Mouse (Mus musculus) left cerebral cortex, adult 2 months (tissue): ENCODE results near the gene Eef1e1. TPM values are rescaled to one million over a fixed set of nuclear protein-coding genes. Genes with fewer than 3 reads are reported as not detected.
A peak's percentile ranks its signal among the peaks of the same experiment; 100 is the strongest.
"Not testable (repeated sequence)": the region's sequence is repeated elsewhere in the genome, so short reads cannot be mapped to it uniquely, and the experiment has no call there.

Source experiments
- DNase-seq, 2 experiments: peaks; one replicate each; pipeline ENCODE4 v3.0.0; 2021 to 2022; ENCODE audit warnings: low spot score in 2 of 2, mixed read lengths in 1 of 2; ENCODE audit errors: extremely low spot score in 1 of 2
- H3K27ac ChIP-seq: fragments of 200-600 bp; 2 replicates; pipeline ENCODE4 v1.8.1; 2022
- H3K4me3 ChIP-seq: fragments of 200-600 bp; 2 replicates; pipeline ENCODE4 v1.8.1; 2022
- CTCF ChIP-seq: fragments of 200-600 bp; IDR thresholded peaks from 2 replicates; pipeline ENCODE4 v1.8.1; 2022; ENCODE audit warnings: antibody characterized with exemption, mild to moderate bottlenecking, moderate library complexity
- intact Hi-C: fragments of 180-260 bp; cut with DNase I; formaldehyde crosslinking; loops from one replicate; pipeline ENCODE4 v1.15.1; 2025
- long read RNA-seq, 2 experiments: library from polyadenylated mRNA; stranded (forward); transcript quantifications; one replicate each; pipeline ENCODE4 v2.0.0; 2021; ENCODE audit warnings: borderline mapping rate in 2 of 2
- total RNA-seq, 2 experiments: library from RNA; stranded (reverse); gene quantifications; 2 replicates each; pipeline ENCODE4 v1.2.3; 2021

Gene Eef1e1
- total RNA-seq = 10 to 100 TPM; 25.0 to 30.6 TPM
- long read RNA-seq, experiment 1, transcript Eef1e1-201 (4 exons, 2,553 nt) = major isoform, 22 of 26 reads
- long read RNA-seq, experiment 1, partial matches to known transcripts = 3 of 26 reads
- long read RNA-seq, experiment 1, other reads (novel, unspliced or antisense) = 0 of 26 reads
- long read RNA-seq, experiment 2, transcript Eef1e1-201 (4 exons, 2,553 nt) = major isoform, 13 of 17 reads
- long read RNA-seq, experiment 2, partial matches to known transcripts = 1 of 17 reads
- long read RNA-seq, experiment 2, other reads (novel, unspliced or antisense) = 1 of 17 reads

DNA sequence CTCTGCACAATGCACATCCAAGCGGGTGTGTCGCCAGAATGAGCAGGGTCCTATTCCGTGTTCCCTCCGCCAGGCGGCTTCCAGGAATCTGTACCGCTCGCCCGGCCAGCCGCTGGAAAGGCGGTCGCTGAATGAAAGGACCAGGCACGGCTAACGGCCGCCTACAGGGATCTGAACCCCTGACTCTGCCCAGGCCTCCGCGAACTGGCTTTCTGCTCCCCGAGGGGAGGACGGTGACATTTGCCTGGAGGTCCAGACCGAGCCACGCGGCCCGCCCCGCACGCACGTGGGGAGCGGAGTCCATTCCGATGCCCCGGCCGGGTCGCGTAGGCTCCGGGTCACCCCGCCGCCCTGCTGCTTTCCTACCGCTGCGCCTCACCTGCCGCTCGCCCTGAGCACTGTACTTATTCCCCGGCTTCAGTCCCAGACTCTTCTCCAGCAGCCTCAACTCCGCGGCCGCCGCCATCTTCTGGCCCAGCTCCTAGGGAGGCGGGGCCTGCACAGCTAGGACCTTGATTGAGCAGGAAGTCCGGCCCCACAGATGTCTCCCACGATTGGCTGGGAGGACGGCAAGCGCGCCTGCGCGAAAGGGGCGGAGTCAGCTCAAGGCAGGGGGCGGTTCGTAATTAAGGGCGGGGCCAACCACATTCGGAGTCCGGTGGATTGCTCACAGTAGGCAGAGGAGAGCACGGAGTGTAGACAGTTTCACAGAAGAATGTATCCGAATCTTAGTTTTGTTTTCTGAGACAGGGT, at the start of gene Eef1e1:
Eef1e1 (minus strand) TSS at position 531 of the 753 bp plus-strand sequence.
- TF ChIP-seq CTCF = peak; percentile 77
- intact Hi-C loops = loop anchor here (1.0 to 2.0 kb wide), 2 partner anchors 23 to 302 kb away; partner anchors contain the start of genes Bloc1s5 and Slc35b3
- peak; percentile 91 to 93 for DNase-seq
- H3K27ac ChIP-seq = peak within 1 kb of the TSS; percentile 66
- peak within 1 kb of the TSS; percentile 95 for H3K4me3 ChIP-seq

DNA sequence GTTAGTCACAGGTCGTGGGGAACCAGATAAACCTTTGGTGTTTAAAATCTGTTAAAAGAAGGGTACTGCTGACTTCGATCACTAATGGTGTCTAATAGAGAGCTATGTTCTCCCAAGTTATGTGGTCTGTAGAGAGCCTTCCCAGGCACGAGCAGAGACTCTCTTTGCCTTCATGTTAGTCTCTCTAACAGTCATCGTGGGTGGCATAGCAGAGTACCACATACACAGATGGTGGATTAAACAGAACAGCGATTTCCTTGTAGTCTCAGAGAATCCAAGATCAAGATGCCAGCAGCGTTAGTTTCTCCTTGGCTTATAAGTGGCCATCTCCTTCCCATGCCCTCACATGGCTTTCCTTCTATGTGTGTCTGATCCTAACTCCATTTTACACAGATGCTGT, 32.0 kb upstream of the Eef1e1 start:
- intact Hi-C loops = loop anchor here (1.0 to 2.0 kb wide), 2 partner anchors 74 to 321 kb away; no protein-coding TSS in a partner anchor
- no peak overlapping the region for H3K4me3 ChIP-seq
- H3K27ac ChIP-seq = no peak overlapping the region
- TF ChIP-seq CTCF = no peak
- no peak for DNase-seq

DNA sequence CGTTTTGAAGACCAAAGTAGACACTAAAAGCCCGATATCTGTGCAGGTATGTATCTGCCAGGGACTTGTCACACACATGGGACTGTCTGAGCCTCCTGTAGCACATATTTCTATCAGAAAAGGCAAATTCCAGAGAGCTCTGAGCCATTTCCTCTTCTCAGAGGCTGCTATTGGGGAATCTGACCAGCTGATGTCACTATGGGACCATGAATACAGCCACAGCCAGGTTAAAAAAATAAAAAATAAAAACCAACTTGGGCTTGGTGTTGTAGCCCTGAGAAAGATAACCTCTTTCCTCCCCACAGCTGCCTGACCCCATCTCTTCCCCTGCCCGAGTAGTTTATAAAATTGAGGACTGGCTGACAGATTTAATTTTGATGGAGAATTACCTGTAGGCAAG, 31.2 kb upstream of the Eef1e1 start:
- Histone ChIP-seq H3K27ac (no peak overlapping the region), H3K4me3 (no peak overlapping the region)
- peak; percentile 76 for TF ChIP-seq CTCF
- intact Hi-C loops = loop anchor here (1.0 to 2.0 kb wide), 2 partner anchors 75 to 322 kb away; no protein-coding TSS in a partner anchor
- DNase-seq = peak; percentile 23 to 50

DNA sequence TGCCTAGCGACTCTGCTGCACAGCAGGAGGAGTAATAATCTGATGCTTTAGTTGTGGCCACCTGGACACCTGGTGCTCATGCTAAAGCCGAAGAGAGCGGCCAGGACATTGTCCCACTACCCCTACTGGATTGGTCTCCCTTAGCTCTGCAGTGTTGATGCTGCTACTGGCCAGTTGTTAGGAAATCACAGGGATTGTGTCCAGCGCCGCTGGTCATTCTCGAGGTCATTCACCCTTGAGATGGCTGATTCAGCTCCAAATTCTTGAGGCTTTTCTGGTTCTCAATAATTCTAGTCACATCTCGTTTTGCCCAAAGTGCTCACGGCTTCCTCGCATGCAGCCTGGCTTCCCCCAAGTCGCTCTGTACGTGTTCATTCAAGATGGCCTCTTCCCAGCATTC, 29.9 kb upstream of the Eef1e1 start:
- no peak overlapping the region for H3K27ac ChIP-seq
- no peak for DNase-seq
- H3K4me3 ChIP-seq = no peak overlapping the region
- intact Hi-C loops = loop anchor here (10.0 kb wide), 1 partner anchor 496 kb away; no protein-coding TSS in a partner anchor
- TF ChIP-seq CTCF = no peak

DNA sequence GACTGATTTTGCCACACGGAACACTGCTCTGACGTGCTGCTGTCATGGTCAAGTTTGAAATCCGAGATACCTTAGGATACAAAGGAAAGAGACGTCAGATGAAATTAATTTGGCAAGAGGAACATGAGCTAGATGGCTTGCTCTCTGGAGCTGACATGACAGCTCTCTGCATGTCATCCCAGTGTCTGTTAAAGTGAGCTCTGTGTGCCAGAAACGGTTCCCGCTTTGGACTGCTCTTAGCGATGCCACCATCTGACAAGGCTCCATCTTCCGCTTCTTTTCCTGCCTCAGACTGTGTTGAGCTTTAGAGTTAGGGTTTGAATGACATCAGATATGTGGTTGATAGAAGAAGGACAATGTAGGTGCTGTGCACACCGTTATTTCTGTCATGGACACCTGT, 13.5 kb upstream of the Eef1e1 start:
- H3K4me3 ChIP-seq = no peak overlapping the region
- H3K27ac ChIP-seq = no peak overlapping the region
- DNase-seq = no peak
- no peak for TF ChIP-seq CTCF
- intact Hi-C loops = no loop called here

- H3K27ac ChIP-seq, DNase-seq, intact Hi-C loops, H3K4me3 ChIP-seq: not testable (repeated sequence)
Measured at GRCm38 (mm10) chr13:38671451-38671850, 12.6 kb upstream of the Eef1e1 start.

GRCm38 (mm10) chr13:38670051-38670450, 11.2 kb upstream of the Eef1e1 start:
- DNase-seq = no peak
- Histone ChIP-seq H3K27ac (no peak overlapping the region), H3K4me3 (no peak overlapping the region)
- intact Hi-C loops = no loop called here
- TF ChIP-seq CTCF = no peak

DNA sequence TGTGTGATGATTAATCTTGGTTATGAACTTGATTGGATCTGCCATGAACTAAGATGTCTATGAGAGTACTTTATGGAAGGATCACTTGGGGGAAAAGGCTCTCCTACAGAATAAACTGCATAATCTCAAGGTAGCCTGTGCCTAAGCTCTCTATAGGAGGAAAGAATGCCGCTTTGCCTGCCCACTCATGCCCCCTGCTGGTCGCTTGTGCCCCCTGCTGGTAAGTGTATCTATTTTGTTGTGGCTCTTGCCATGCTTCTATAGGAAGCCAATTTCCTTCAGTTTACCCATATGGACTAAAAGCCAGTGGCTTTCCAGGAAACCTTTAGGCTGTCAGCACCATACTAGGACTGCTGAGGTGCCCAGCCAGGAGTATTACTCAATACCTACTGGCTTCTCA, 9.7 kb upstream of the Eef1e1 start:
- intact Hi-C loops = no loop called here
- no peak for DNase-seq
- peak; percentile 52 for TF ChIP-seq CTCF
- no peak overlapping the region for H3K4me3 ChIP-seq
- H3K27ac ChIP-seq = no peak overlapping the region

- H3K4me3 ChIP-seq = no peak overlapping the region
- no peak for DNase-seq
- no peak for TF ChIP-seq CTCF
- H3K27ac ChIP-seq = no peak overlapping the region
- intact Hi-C loops = no loop called here
Measured at GRCm38 (mm10) chr13:38664753-38665152, 5.9 kb upstream of the Eef1e1 start.

- Histone ChIP-seq H3K4me3 (no peak overlapping the region), H3K27ac (no peak overlapping the region)
- TF ChIP-seq CTCF = no peak
- no peak for DNase-seq
- intact Hi-C loops = loop anchor here (2.0 kb wide), 1 partner anchor 301 kb away; the partner anchor contains the start of gene Slc35b3
Measured at GRCm38 (mm10) chr13:38659524-38660136, 772 bp upstream of the Eef1e1 start.

- DNase-seq = no peak
- no peak for TF ChIP-seq CTCF
- H3K4me3 ChIP-seq = peak overlapping the region; percentile 95
- intact Hi-C loops = loop anchor here (1.0 to 2.0 kb wide), 2 partner anchors 23 to 303 kb away; partner anchors contain the start of genes Bloc1s5 and Slc35b3
- no peak overlapping the region for H3K27ac ChIP-seq
Measured at GRCm38 (mm10) chr13:38657865-38658264, 993 bp downstream of the Eef1e1 start.

DNA sequence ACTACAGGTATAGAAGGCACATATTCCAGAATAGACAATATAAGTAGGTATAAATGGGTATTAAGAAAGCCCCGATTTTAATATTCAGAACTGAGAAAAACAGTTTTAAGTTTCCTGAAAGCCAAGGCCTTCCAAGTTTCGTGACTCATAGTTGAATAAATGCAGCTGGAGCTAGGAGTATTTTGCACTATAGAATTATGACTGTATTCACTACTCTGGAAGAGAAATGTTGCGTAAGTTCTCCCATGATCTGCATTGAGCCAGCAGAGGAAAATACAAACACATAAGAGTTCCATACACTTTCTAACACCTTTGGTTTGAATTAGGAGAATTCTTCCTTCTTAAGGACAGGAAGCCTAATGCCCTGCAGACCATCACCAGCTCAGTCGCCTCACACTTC, 8.6 kb downstream of the Eef1e1 start:
- no peak for TF ChIP-seq CTCF
- DNase-seq = no peak
- no peak overlapping the region for H3K27ac ChIP-seq
- intact Hi-C loops = no loop called here
- H3K4me3 ChIP-seq = no peak overlapping the region
